Mouse (Mus musculus) heart, postnatal 0 days (tissue): Measurements from ENCODE around the gene Cpa1. TPM values are rescaled to one million over a fixed set of nuclear protein-coding genes. Genes with fewer than 3 reads are reported as not detected.

Experiments used
- ATAC-seq: fragments of 200-750 bp; cut with Nextera tagmentation; 2 replicates; pipeline ENCODE4 v1.8.0; 2017; ENCODE audit warnings: low read depth, moderate number of reproducible peaks, moderate library complexity; ENCODE audit not compliant: insufficient read depth
- DNase-seq: peaks from one replicate; pipeline ENCODE4 v3.0.0-alpha.2; 2016; ENCODE audit warnings: low spot score
- H3K27ac ChIP-seq: fragments of 300-500 bp; sonication (generic); 2 replicates; pipeline ENCODE4 v1.5.1; 2014; ENCODE audit warnings: low read depth, mild to moderate bottlenecking
- H3K27me3 ChIP-seq: fragments of 300-500 bp; sonication (generic); 2 replicates; pipeline ENCODE4 v1.6.1; 2014; ENCODE audit warnings: low read length, mixed read lengths; ENCODE audit not compliant: control insufficient read depth, insufficient read depth
- H3K36me3 ChIP-seq: fragments of 300-500 bp; sonication (generic); replicated peaks from 2 replicates; pipeline ENCODE4 v1.6.1; 2014; ENCODE audit warnings: low read length, mixed read lengths; ENCODE audit not compliant: control insufficient read depth, insufficient read depth
- H3K4me1 ChIP-seq: fragments of 300-500 bp; sonication (generic); 2 replicates; pipeline ENCODE4 v1.6.1; 2014; ENCODE audit warnings: antibody characterized with exemption; ENCODE audit not compliant: control insufficient read depth, insufficient read depth
- H3K4me2 ChIP-seq: fragments of 300-500 bp; sonication (generic); 2 replicates; pipeline ENCODE4 v1.6.1; 2014; ENCODE audit warnings: low read depth, mild to moderate bottlenecking, low read length, moderate library complexity
- H3K4me3 ChIP-seq: fragments of 300-500 bp; sonication (generic); 2 replicates; pipeline ENCODE4 v1.5.1; 2014; ENCODE audit warnings: low read depth, low read length
- H3K9ac ChIP-seq: fragments of 300-500 bp; sonication (generic); replicated peaks from 2 replicates; pipeline ENCODE4 v1.6.1; 2014; ENCODE audit warnings: low read depth, low read length, mixed read lengths
- H3K9me3 ChIP-seq: fragments of 300-500 bp; sonication (generic); replicated peaks from 2 replicates; pipeline ENCODE4 v1.6.1; 2016; ENCODE audit warnings: low read length; ENCODE audit not compliant: control insufficient read depth
- CTCF ChIP-seq: IDR thresholded peaks from 2 replicates; pipeline ENCODE4 v1.5.1; 2016; ENCODE audit warnings: antibody characterized with exemption, control low read depth, low read depth
- EP300 ChIP-seq: IDR thresholded peaks from 2 replicates; pipeline ENCODE4 v1.6.1; 2016; ENCODE audit warnings: antibody characterized with exemption, low read depth
- WGBS: fragments of 180-500 bp; shearing (Covaris S2); extraction: QIAGEN DNeasy Blood & Tissue Kit; methylation state at CpG from one replicate; pipeline ENCODE4 v1.1.7; 2014; 5-methylcytosine and 5-hydroxymethylcytosine counted together
- polyA plus RNA-seq: library from polyadenylated mRNA; unstranded; fragments of >200 nt; fragmentation: Nextera tagmentation; extraction: Ambion mirVana; gene quantifications from 2 replicates; pipeline ENCODE4 v1.2.1, GENCODE M21; 2015
- total RNA-seq: library from RNA; depleted of rRNA; stranded (reverse); fragments of >200 nt; gene quantifications from 2 replicates; pipeline ENCODE4 v1.2.3, GENCODE M21; 2014; ENCODE audit warnings: low replicate concordance

Cpa1 gene
- total and polyA plus RNA-seq, 2 experiments from 2014 or later, result 4.4 to 11.5 TPM

GRCm38 (mm10) chr6:30652425-30653188 is 13.6 kb downstream of the Cpa1 start:
- TF ChIP-seq EP300, result no peak
- no peak for TF ChIP-seq CTCF
- WGBS, result 64% methylated on average over 9 of the region's 9 CpGs
- H3K9me3 ChIP-seq, result no peaks in the 10 kb centered on the region
- H3K4me2 ChIP-seq, result no peak overlapping the region
- H3K9ac ChIP-seq, result no peak overlapping the region
- H3K27me3 ChIP-seq, result no peaks in the 10 kb centered on the region
- peaks cover 10% of the 10 kb centered on the region for H3K4me1 ChIP-seq
- no peak overlapping the region for H3K4me3 ChIP-seq
- ATAC-seq (peak; percentile 49; the same call in 1 of the 2 replicates), DNase-seq (no peak)
- H3K27ac ChIP-seq, result peak overlapping the region; percentile 68
- peaks cover 7% of the 10 kb centered on the region; the same call in 1 of the 2 replicates for H3K36me3 ChIP-seq

- H3K27ac ChIP-seq, result peak overlapping the region; percentile 68; the same call in 1 of the 2 replicates
- TF ChIP-seq EP300, result no peak
- no peak for TF ChIP-seq CTCF
- H3K9me3 ChIP-seq, result no peaks in the 10 kb centered on the region
- no peak overlapping the region for H3K4me3 ChIP-seq
- DNase-seq (no peak), ATAC-seq (no peak)
- H3K4me1 ChIP-seq, result peaks cover 10% of the 10 kb centered on the region
- no peak overlapping the region for H3K9ac ChIP-seq
- WGBS, result 76% methylated on average over 6 of the region's 6 CpGs
- H3K36me3 ChIP-seq, result peaks cover 7% of the 10 kb centered on the region; the same call in 1 of the 2 replicates
- H3K4me2 ChIP-seq, result no peak overlapping the region
- no peaks in the 10 kb centered on the region for H3K27me3 ChIP-seq
Observed at GRCm38 (mm10) chr6:30653518-30653917, 14.5 kb downstream of the Cpa1 start.

- Histone ChIP-seq H3K9ac (no peak overlapping the region), H3K27me3 (no peaks in the 10 kb centered on the region), H3K27ac (no peak overlapping the region), H3K4me1 (peaks cover 4% of the 10 kb centered on the region), H3K4me2 (no peak overlapping the region), H3K4me3 (no peak overlapping the region), H3K36me3 (peaks cover 7% of the 10 kb centered on the region; the same call in 1 of the 2 replicates), H3K9me3 (no peaks in the 10 kb centered on the region)
- no peak for TF ChIP-seq CTCF
- no peak for TF ChIP-seq EP300
- no peak for ATAC-seq
- no peak for DNase-seq
- WGBS, result 78% methylated on average over 6 of the region's 6 CpGs
Observed at GRCm38 (mm10) chr6:30654402-30654859, 15.4 kb downstream of the Cpa1 start.

- 94% methylated on average over 3 of the region's 3 CpGs for WGBS
- DNase-seq (no peak), ATAC-seq (no peak)
- Histone ChIP-seq H3K27me3 (no peaks in the 10 kb centered on the region), H3K4me2 (no peak overlapping the region), H3K4me1 (no peaks in the 10 kb centered on the region), H3K9me3 (no peaks in the 10 kb centered on the region), H3K4me3 (no peak overlapping the region), H3K9ac (no peak overlapping the region), H3K36me3 (peaks cover 7% of the 10 kb centered on the region; the same call in 1 of the 2 replicates), H3K27ac (no peak overlapping the region)
- TF ChIP-seq CTCF (no peak), EP300 (no peak)
Observed at GRCm38 (mm10) chr6:30654932-30655331, 15.9 kb downstream of the Cpa1 start.

GRCm38 (mm10) chr6:30657279-30657678 is 18.3 kb downstream of the Cpa1 start:
- no peak overlapping the region for H3K27ac ChIP-seq

More at GRCm38 (mm10) chr6:30657279-30657678, 18.3 kb downstream of the Cpa1 start:
- H3K4me1 ChIP-seq, result no peaks in the 10 kb centered on the region
- 95% methylated on average over 12 of the region's 12 CpGs for WGBS
- ATAC-seq (no peak), DNase-seq (no peak)
- no peaks in the 10 kb centered on the region for H3K9me3 ChIP-seq
- H3K36me3 ChIP-seq, result peaks cover 7% of the 10 kb centered on the region; the same call in 1 of the 2 replicates
- no peak overlapping the region for H3K4me2 ChIP-seq
- H3K4me3 ChIP-seq, result no peak overlapping the region
- H3K9ac ChIP-seq, result no peak overlapping the region
- no peaks in the 10 kb centered on the region for H3K27me3 ChIP-seq
- TF ChIP-seq EP300, result no peak
- no peak for TF ChIP-seq CTCF
